Mouse (Mus musculus) embryonic fibroblast, embryonic 13.5 days (primary cell): ENCODE data around the gene Robo2.

Source experiments
- CTCF ChIP-seq: IDR thresholded peaks from 2 replicates; pipeline ENCODE4 v1.5.1; 2011; ENCODE audit warnings: mild to moderate bottlenecking, control low read depth, low read length, moderate library complexity, borderline replicate concordance; ENCODE audit not compliant: insufficient read depth
- POLR2A ChIP-seq: IDR thresholded peaks from 2 replicates; pipeline ENCODE4 v1.6.1; 2011; ENCODE audit warnings: low read depth, mild to moderate bottlenecking, control low read depth, low read length, moderate library complexity

GRCm38 (mm10) chr16:74049467-74049866 is 362.2 kb downstream of the Robo2 start:
- TF ChIP-seq CTCF (no peak), POLR2A (no peak)
